Mouse (Mus musculus) C2C12 (cell line): ENCODE data around the gene Ucn.
A peak's percentile ranks its signal among the peaks of the same experiment; 100 is the strongest.

Source experiments
- CTCF ChIP-seq: IDR thresholded peaks from one replicate; pipeline ENCODE4 v1.5.1; 2011; ENCODE audit not compliant: control insufficient read depth, insufficient read depth, insufficient read length
- MYOD1 ChIP-seq: IDR thresholded peaks from one replicate; pipeline ENCODE4 v1.6.1; 2011; ENCODE audit warnings: low read depth; ENCODE audit not compliant: control insufficient read depth, insufficient read length

- TF ChIP-seq MYOD1 (no peak), CTCF (peak; percentile 20)
Measured at GRCm38 (mm10) chr5:31094799-31095691, 43.6 kb downstream of the Ucn start.
